8 mouse cellular contexts compared by ENCODE assay signal in the genomic region with DNA sequence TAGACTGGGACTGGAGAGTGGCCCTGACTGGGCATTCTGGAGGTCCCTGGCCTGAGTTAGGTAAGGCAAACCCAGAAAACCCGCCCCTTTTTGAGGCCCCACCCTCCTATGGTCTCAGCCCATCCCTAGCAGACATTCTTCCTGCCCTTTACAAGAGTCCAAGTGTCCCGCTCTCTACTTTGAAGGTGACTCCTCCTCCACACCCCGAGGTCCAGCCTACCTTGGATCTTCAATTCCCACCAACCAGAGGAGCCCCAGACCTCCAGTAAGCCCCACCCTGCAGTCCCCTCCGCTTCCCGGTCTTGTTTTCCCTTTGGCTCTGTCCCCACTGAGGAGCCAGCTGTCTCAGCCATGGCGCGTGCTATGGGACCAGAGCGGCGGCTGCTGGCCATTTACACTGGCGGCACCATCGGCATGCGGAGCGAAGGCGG. TPM values are rescaled to one million over a fixed set of nuclear protein-coding genes. Genes with fewer than 3 reads are reported as not detected.
DNase-seq lines count a peak whose midpoint lies in the region; ATAC-seq lines count a peak whose summit lies in the region.

A gene (plus strand): TSS at position 139 of the 431 bp plus-strand sequence.

- H3K36me3 ChIP-seq in hindbrain, embryonic 13.5 days, result no peaks in the 10 kb centered on the region
- no peaks in the 10 kb centered on the region for H3K36me3 ChIP-seq in limb, embryonic 15.5 days

- no peak within 1 kb of the TSS for H3K4me3 ChIP-seq in hindbrain, embryonic 13.5 days
- H3K4me3 ChIP-seq in limb, embryonic 15.5 days, result peak within 1 kb of the TSS; percentile 21

- no peak for ATAC-seq in hindbrain, embryonic 13.5 days (ENCODE audit: low FRiP score)
- peak; percentile 60; the same call in 1 of the 2 replicates for ATAC-seq in limb, embryonic 15.5 days (ENCODE audit: insufficient number of reproducible peaks, low FRiP score, low TSS enrichment, low read depth)
- no peak for ATAC-seq in erythroblast, adult 5-6 weeks (replicated peaks; ENCODE audit: low FRiP score, poor library complexity, severe bottlenecking)

- peaks cover 61% of the 10 kb centered on the region for H3K27me3 ChIP-seq in hindbrain, embryonic 13.5 days
- H3K27me3 ChIP-seq in limb, embryonic 15.5 days, result peaks cover 3% of the 10 kb centered on the region; the same call in 1 of the 2 replicates

- H3K4me1 ChIP-seq in hindbrain, embryonic 13.5 days (replicated peaks), result peaks cover 11% of the 10 kb centered on the region
- peaks cover 5% of the 10 kb centered on the region for H3K4me1 ChIP-seq in limb, embryonic 15.5 days

- intact Hi-C loops in left cerebral cortex, postnatal 25 days (cut with DNase I), result no loop called here

- no peak within 1 kb of the TSS for H3K27ac ChIP-seq in hindbrain, embryonic 13.5 days
- H3K27ac ChIP-seq in limb, embryonic 15.5 days, result no peak within 1 kb of the TSS

- DNase-seq in Muller cell, postnatal 12 days (ENCODE audit: inconsistent ontology term), result peak; percentile 49
- peak; percentile 58 for DNase-seq in embryo, embryonic 10.5 days (ENCODE audit: low spot score)
- no peak for DNase-seq in left cerebral cortex, postnatal 25 days (ENCODE audit: low spot score in 2 of 2)
- DNase-seq in urinary bladder, postnatal 25 days (ENCODE audit: low spot score), result no peak
- DNase-seq in gastrocnemius, postnatal 4 days (ENCODE audit: low spot score in 2 of 2), result no peak

- no peak within 1 kb of the TSS for H3K9ac ChIP-seq in hindbrain, embryonic 13.5 days
- H3K9ac ChIP-seq in limb, embryonic 15.5 days, result no peak within 1 kb of the TSS

- peak within 1 kb of the TSS; percentile 23; the same call in 1 of the 2 replicates for H3K4me2 ChIP-seq in hindbrain, embryonic 13.5 days
- H3K4me2 ChIP-seq in limb, embryonic 15.5 days, result peak within 1 kb of the TSS; percentile 35

- H3K9me3 ChIP-seq in hindbrain, embryonic 13.5 days, result no peaks in the 10 kb centered on the region
- H3K9me3 ChIP-seq in limb, embryonic 15.5 days, result no peaks in the 10 kb centered on the region

- WGBS in hindbrain, embryonic 13.5 days, result 1% methylated on average over 14 of the region's 14 CpGs
- 1% methylated on average over 14 of the region's 14 CpGs for WGBS in limb, embryonic 15.5 days

RNA-seq across cellular contexts. Expression of the gene that starts here (rescaled TPM):
- polyA plus RNA-seq in hindbrain, embryonic 13.5 days (2015; fragmentation: Nextera tagmentation; extraction: Ambion mirVana), result 0.27 and 1.1 TPM in 2 replicates
- 8.0 and 9.2 TPM in 2 replicates for polyA plus RNA-seq in limb, embryonic 15.5 days (2015; fragmentation: Nextera tagmentation; extraction: Ambion mirVana)
- total RNA-seq in left cerebral cortex, postnatal 25 days (2021), result 1 to 10 TPM; 4.2 to 4.4 TPM
- not detected in 2 replicates for total RNA-seq in erythroblast, adult 5-6 weeks (2015; ENCODE audit: low replicate concordance)
- total RNA-seq in erythroblast, adult 5-6 weeks (2017; ENCODE audit: low replicate concordance), result not detected in 2 replicates
- total RNA-seq in gastrocnemius, postnatal 4 days (2021), result under 1 TPM; 0.32 to 0.62 TPM

Comparison
In these comparisons a context has a peak if more than half of its experiments do, and no peak if none do; other contexts are left out.
1. DNase-seq: peak in Muller cell, postnatal 12 days (single experiment) and embryo, embryonic 10.5 days (single experiment); none in left cerebral cortex, postnatal 25 days (0 of 2), urinary bladder, postnatal 25 days (single experiment) and gastrocnemius, postnatal 4 days (0 of 2).